Mouse (Mus musculus): Measurements from ENCODE around the gene Pex14.

GRCm38 (mm10) chr4:148912826-148913590, 186.7 kb downstream of the Pex14 start:
- TF ChIP-seq EP300 (IDR thresholded peaks at IDR 0.05; ENCODE audit: insufficient read depth, low read depth, low read length) (no peak), CTCF (IDR thresholded peaks at IDR 0.05) (no peak), POLR2A (IDR thresholded peaks at IDR 0.05; ENCODE audit: insufficient read depth, low read depth, low read length) (no peak)

All from heart, adult 2 months (tissue).